Mouse (Mus musculus): Measurements from ENCODE around the gene Wscd2.

Gene Wscd2

GRCm38 (mm10) chr5:113490033-113490432 is at the start of gene Wscd2:
TSS of gene Wscd2 (plus strand) at chr5:113490333.
- in situ Hi-C loops (cut with MboI): no loop called here

- in situ Hi-C loops (cut with MboI): no loop called here
Observed at GRCm38 (mm10) chr5:113442180-113442579, 48.0 kb upstream of the Wscd2 start.

GRCm38 (mm10) chr5:113448023-113448734 is 42.0 kb upstream of the Wscd2 start:
- in situ Hi-C loops (cut with MboI): no loop called here

GRCm38 (mm10) chr5:113449336-113449735 is 40.8 kb upstream of the Wscd2 start:
- in situ Hi-C loops (cut with MboI): no loop called here

GRCm38 (mm10) chr5:113452691-113453090 is 37.4 kb upstream of the Wscd2 start:
- in situ Hi-C loops (cut with MboI): no loop called here

GRCm38 (mm10) chr5:113453356-113453755 is 36.8 kb upstream of the Wscd2 start:
- in situ Hi-C loops (cut with MboI): no loop called here

- in situ Hi-C loops (cut with MboI): no loop called here
Observed at GRCm38 (mm10) chr5:113456020-113456419, 34.1 kb upstream of the Wscd2 start.

GRCm38 (mm10) chr5:113456756-113457155 is 33.4 kb upstream of the Wscd2 start:
- in situ Hi-C loops (cut with MboI): no loop called here

- in situ Hi-C loops (cut with MboI): no loop called here
Observed at GRCm38 (mm10) chr5:113457260-113457659, 32.9 kb upstream of the Wscd2 start.

GRCm38 (mm10) chr5:113459942-113460341 is 30.2 kb upstream of the Wscd2 start:
- in situ Hi-C loops (cut with MboI): no loop called here

GRCm38 (mm10) chr5:113461582-113461981 is 28.6 kb upstream of the Wscd2 start:
- in situ Hi-C loops (cut with MboI): no loop called here

- in situ Hi-C loops (cut with MboI): no loop called here
Observed at GRCm38 (mm10) chr5:113461998-113462625, 28.0 kb upstream of the Wscd2 start.

- in situ Hi-C loops (cut with MboI): no loop called here
Observed at GRCm38 (mm10) chr5:113464731-113465130, 25.4 kb upstream of the Wscd2 start.

- in situ Hi-C loops (cut with MboI): no loop called here
Observed at GRCm38 (mm10) chr5:113466536-113466935, 23.6 kb upstream of the Wscd2 start.

- in situ Hi-C loops (cut with MboI): no loop called here
Observed at GRCm38 (mm10) chr5:113467072-113467471, 23.1 kb upstream of the Wscd2 start.

- in situ Hi-C loops (cut with MboI): no loop called here
Observed at GRCm38 (mm10) chr5:113467765-113468164, 22.4 kb upstream of the Wscd2 start.

- in situ Hi-C loops (cut with MboI): no loop called here
Observed at GRCm38 (mm10) chr5:113468625-113469024, 21.5 kb upstream of the Wscd2 start.

GRCm38 (mm10) chr5:113469231-113469630 is 20.9 kb upstream of the Wscd2 start:
- in situ Hi-C loops (cut with MboI): no loop called here

GRCm38 (mm10) chr5:113469826-113470225 is 20.3 kb upstream of the Wscd2 start:
- in situ Hi-C loops (cut with MboI): no loop called here

- in situ Hi-C loops (cut with MboI): no loop called here
Observed at GRCm38 (mm10) chr5:113471417-113471816, 18.7 kb upstream of the Wscd2 start.

GRCm38 (mm10) chr5:113472339-113472738 is 17.8 kb upstream of the Wscd2 start:
- in situ Hi-C loops (cut with MboI): no loop called here

GRCm38 (mm10) chr5:113476816-113477215 is 13.3 kb upstream of the Wscd2 start:
- in situ Hi-C loops (cut with MboI): no loop called here

GRCm38 (mm10) chr5:113479075-113479474 is 11.1 kb upstream of the Wscd2 start:
- in situ Hi-C loops (cut with MboI): no loop called here

GRCm38 (mm10) chr5:113480451-113480850 is 9.7 kb upstream of the Wscd2 start:
- in situ Hi-C loops (cut with MboI): no loop called here
